Mouse (Mus musculus) c-Kit-positive CD71-positive TER-119-positive erythroid progenitor cells, embryonic 14.5 days (primary cell): ENCODE data around the gene F12.
"Not testable (repeated sequence)": the region's sequence is repeated elsewhere in the genome, so short reads cannot be mapped to it uniquely, and the experiment has no call there.

Experiments
- DNase-seq: peaks from one replicate; pipeline ENCODE4 v3.0.0-alpha.2; 2013; ENCODE audit warnings: low spot score

The F12 gene

DNA sequence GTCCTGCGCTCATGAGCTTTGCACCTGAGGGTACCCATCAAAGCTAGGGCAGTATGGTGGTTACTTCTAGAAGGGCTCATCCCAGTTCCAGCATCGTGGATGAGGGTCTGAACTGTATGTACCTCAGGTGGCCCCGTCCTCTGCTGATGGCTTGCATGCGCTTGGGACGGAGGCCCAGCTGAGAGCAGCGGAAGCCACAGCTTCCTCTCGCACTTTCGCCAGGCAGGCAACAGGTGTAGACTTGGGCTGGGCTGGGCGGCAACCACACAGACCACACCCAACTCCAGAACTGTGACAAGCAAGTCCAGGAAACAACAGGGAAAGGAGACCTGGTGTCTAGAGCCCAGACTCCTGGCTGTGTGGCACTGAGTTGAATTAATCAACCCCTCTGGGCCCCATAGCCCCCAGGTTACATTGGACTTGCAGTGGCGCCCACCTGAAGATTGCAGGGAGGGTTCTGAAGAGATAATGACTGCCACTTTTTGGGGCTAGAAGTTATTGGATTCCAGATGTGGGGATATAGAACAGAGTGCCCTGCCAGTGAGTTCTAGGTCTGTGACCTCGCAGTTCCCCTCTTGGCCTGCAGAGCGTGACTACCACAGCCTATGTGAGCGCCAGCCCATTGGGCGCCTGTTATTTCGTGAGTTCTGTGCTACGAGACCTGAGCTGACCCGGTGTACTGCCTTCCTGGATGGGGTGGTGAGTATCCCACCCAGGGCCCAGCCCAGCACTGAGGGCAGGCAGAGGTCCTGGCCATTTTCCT, 23.3 kb upstream of the F12 start:
- no peak for DNase-seq

GRCm38 (mm10) chr13:55449205-55449604, 22.6 kb upstream of the F12 start:
- no peak for DNase-seq

DNA sequence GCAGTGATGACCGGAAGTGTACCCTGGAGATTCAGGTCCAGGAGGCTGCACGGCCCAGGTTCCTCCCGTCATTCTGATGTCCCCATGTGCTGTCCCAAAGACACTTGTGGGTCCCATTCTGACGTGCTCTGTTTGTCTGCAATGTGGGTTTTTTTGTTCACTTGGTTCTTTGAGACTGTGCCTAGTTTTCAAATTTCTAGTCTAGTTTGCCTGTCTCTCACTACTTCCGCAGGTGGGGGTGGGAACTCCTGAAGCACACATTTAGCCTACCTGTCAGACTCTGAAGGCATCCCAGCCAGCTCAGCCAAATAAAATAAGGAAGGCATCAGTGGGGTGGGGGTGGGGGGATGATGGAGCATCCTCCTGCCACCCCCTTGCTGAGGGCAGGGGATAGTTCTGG, 21.5 kb upstream of the F12 start:
- DNase-seq: no peak

DNA sequence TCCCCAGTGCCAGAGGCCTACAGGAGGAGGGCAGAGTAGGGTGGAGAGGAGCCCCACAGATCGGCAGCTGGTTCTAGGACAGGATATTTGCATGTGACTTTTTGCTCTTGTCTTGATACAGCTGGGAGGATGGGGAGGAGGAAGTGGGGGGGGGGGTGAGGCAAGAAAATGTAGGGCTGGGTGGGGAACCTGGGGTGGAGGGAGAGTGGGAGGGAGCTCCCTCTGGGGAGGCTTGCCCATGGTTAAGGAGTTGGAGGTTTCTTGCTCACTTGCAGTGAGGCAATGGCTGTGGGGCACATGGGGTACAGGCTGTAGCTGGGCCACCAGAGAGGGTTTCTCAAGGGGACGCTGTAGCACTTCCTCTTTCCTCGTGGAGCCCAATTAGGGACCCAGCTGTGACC, 20.9 kb upstream of the F12 start:
- DNase-seq: no peak

- DNase-seq: peak; percentile 79
Observed at GRCm38 (mm10) chr13:55446483-55447105, 20.0 kb upstream of the F12 start.

- peak; percentile 49 for DNase-seq
Observed at GRCm38 (mm10) chr13:55445361-55446091, 18.9 kb upstream of the F12 start.

DNA sequence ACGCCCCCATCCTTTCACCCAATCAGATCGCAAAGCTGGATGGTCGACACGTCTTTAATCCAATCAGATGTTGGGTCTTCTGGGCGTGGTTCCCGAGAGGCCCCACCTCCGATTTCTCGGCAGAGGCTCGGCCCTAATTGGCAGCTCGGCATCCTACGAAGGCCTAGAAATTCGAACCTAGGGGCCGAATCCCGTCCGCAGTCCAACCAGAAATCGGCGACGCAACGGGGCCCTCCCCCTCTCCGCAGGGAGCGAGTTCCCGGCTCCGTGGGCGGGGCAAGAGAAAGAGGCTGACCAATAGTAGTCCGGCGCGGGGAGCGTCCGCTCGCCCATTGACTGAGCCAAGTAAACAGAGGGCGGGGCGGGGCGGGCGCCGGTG, 18.3 kb upstream of the F12 start, which contains the start of gene Grk6:
TSS of gene Grk6 (plus strand) at position 136 of the 379 bp plus-strand sequence.
- DNase-seq: peak; percentile 99

DNA sequence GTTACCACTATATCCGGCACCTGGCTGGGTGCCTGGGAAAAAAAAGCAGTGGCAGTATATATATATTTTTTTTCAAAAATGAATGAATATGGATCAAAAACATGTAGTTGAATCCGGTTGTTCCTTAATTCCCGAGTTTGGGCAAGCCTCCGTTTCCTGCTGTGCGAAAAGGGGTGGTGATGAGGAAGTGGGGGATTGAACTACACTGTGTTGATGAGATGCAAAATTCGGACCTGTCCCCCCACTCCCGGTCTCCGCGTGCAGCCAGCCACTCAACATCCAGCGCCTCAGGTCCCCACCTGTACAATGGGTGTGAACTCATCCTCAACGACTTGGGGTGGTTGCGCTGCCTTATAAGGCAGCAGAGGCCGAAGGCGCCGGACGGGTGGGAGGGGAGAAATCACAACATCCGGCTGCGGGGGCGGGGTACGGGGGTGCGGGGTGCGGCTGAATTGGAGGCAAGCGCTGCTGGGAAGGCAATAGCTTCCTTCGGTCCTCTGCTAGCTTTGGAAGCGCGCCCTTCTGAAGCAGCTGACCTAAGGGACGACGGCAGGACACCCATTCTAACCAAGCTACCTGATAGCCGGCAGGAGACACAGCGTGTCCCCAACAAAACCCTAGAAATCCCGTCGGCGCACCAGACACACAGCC, 17.8 kb upstream of the F12 start:
- DNase-seq: no peak

DNA sequence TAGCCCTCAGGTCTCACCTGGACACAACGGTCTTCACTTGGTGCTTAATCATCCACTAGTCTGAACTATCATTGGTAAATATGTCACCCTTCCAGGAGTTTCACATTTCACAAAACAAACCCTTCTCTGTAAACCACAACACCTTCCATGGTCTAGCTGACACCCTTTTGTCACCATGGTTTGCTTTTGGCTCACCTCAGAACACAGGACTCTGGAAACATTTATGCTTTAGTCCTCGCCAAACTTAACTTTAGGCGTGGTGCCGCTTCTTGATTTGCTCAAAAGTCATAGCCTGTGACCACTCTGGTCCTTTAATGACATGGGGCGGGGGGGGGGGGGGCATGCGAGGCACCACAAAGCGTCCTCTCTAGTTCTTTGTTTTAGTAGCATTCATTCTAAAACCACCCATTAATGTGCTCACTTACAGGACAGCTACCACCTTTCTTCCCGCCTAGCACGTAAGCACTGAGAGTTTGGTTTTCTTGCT, 17.2 kb upstream of the F12 start:
- DNase-seq: no peak

DNA sequence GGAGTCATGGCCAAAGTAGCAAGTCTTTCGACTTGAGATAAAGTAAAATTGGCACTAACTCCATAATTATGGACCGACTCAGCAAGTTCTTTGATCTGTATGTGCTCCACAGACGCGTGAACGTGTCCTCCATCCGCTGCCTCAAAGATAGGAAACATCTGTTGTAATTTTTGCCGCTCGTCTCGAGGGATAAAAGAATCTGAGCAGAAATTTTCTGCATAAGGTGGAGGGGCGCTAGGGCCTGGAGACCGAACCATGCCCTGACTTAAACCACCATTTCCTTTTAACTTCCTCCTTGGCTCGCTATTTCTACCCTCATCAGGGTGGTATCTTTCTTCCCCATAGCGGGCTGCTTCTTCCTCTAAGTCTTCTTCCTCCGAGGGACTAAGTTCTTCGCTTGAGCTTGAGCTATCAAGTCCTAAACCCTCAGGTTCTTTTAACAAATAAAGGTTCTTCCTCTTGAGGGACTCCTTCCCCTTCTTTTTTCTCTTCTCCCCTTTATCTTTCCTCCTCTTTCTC, 10.6 kb upstream of the F12 start:
- DNase-seq: not testable (repeated sequence)

DNA sequence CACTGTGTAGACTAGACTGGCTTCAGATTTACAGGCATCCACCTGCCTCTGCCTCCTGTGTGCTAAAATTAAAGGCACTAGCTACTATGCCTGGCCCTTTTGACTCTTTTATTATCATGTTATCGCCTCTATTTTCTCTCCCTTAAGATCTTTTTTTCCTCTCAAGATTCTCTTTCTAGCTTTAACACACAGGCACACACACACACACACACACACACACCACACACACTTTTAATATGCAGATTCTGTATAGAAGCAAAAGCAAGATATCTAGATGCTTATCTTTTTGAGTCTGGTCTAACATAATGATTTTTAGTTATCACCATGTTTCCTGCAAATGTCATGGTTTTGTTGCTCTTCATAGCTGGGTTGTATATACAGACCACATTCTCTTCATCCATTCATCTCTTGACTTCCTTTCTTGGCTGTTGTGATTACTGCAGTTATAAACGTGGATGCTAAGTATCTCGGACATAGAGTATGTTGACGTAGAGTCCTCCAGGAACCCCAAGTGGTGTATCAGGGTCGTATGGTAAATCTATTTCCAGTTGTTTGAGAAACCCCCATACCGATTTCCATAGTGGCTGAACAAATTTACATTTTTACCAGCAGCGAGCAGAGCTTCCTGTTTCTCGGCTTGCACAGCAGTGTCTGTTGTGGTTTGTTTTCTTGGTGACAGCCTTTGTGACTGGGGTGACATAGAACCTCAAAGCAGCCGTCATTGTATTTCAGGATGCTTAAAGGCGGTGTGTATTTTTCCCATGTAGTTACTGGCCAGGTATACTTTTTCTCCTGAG, 5.5 kb upstream of the F12 start:
- no peak for DNase-seq

- DNase-seq: no peak
Observed at GRCm38 (mm10) chr13:55430566-55430965, 4.0 kb upstream of the F12 start.

DNA sequence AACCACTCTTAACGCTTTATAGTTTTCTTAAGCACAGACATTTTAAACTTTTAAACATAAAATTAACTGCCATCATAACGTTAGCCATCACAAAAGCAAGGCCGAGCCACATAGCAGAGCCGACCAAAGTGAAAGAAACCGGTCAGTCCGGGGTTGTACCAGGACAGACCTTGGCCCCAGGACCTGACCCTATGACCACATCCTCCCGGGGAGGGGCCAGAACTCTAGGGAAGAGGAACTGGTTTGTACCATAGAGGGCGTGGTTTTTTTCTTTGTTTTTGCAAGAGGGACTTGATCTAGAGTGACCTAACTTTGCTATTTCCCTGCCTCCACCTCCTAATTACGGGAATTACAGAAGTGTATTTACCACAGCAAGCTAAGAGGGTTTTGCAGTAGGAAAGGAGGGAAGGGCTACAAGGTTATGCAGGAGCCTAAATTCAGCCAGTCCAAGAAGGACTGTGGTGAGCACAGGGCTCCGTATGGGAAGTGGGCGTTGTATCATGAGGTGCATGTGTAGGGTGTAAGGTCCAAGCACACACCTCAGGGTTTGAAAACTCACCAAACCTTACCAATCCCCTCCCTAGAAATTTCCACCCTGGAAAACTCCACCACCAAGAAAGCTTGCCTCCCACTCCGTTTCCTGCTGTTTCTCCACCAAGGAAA, 2.8 kb upstream of the F12 start:
- no peak for DNase-seq

- DNase-seq: no peak
Observed at GRCm38 (mm10) chr13:55420933-55421800, 5.4 kb downstream of the F12 start.

DNA sequence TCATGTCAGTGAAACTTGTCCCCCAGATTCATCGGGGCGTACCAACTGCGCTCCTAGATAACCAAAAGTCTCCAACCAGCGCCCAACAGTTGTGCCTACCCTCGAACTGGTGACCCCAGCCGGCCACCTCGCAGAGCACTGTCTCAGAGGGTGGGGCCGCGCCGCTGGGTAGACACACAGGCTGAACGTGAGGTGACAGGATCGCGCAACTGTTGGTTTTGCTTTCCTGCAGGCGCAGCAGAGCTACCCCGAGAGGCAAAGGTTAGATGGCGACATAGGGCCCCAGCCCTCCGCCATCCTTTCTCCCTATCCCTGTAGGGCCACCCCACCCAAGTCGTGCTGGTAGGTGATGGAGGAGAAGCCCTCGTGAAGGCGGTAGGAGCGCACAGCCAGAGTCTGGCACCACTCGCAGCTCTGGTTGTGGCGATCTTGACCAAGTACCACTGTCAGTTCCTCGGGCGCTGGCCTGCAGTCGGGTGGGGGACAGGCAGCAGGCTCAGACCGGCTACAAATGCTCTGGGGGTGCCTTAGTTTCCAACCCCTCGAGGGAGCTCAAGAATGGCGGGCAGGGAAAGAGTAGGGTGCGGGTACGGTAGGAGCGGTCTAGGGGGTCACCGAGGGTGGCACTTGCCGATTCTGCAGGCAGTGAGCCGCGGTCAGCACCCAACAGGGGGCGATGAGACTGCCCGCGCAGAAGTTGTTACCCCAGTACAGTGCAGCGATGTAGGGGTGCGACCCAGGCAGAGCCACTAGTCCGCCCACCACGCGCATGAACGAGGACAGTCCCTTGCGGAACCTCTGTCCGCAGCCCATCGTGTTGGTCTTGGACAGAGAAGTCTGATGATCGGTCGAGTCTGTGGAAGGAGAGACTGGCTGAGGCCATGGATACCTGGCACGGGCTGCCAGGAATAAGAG, 6.3 kb downstream of the F12 start:
- no peak for DNase-seq

GRCm38 (mm10) chr13:55419142-55419541, 7.5 kb downstream of the F12 start:
- DNase-seq: no peak

GRCm38 (mm10) chr13:55418004-55418403, 8.6 kb downstream of the F12 start:
- peak; percentile 64 for DNase-seq

DNA sequence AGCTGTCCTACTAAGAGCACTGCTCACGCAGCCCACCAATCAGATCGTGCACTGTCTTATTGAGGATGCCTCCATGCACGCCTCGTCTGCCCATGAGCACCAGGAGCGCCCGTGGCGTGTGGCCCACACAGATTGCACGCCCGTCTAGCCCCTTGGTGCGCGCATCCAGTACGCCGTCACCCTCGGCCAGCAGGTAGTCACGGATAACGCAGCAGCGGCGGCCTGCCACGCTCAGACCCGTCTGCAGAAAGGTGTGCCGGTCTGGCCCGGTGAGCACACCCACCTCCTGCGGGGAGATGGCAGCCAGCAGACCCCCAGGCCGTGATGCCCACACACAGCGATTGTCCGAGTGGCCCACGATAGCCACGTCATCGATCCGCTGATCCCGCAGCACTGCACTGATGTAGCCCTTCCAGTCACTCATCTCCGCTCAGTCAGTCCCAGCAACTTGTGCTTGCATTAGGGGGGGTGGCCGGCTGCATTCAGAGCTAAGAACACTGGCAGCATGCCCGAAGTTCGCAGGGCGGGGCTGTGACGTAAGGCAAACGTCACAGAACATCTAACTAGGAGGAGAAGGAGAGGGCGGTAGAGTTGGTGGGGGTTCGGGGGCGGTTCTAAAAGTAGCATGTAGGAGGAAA, 11.7 kb downstream of the F12 start, which contains the start of gene Pfn3:
TSS of gene Pfn3 (minus strand) at position 490 of the 638 bp plus-strand sequence.
- no peak for DNase-seq
